Mouse (Mus musculus) layer of hippocampus, postnatal 36 days (tissue): ENCODE measurements around the gene Cpsf4l. TPM values are rescaled to one million over a fixed set of nuclear protein-coding genes. Genes with fewer than 3 reads are reported as not detected.
"Not testable (repeated sequence)": the region's sequence is repeated elsewhere in the genome, so short reads cannot be mapped to it uniquely, and the experiment has no call there.

ENCODE experiments used
- DNase-seq, 2 experiments: peaks; one replicate each; pipeline ENCODE4 v3.0.0; 2022
- total RNA-seq, 2 experiments: library from RNA; stranded (reverse); gene quantifications; 2 replicates each; pipeline ENCODE4 v1.2.3; 2021

Cpsf4l gene
- total RNA-seq, 2 experiments from 2014 or later, result not detected

- no peak for DNase-seq
Observed at GRCm38 (mm10) chr11:113664279-113664678, 45.5 kb downstream of the Cpsf4l start.

- DNase-seq, result no peak
Observed at GRCm38 (mm10) chr11:113661835-113662351, 47.9 kb downstream of the Cpsf4l start.

GRCm38 (mm10) chr11:113660940-113661339, 48.9 kb downstream of the Cpsf4l start:
- no peak for DNase-seq

GRCm38 (mm10) chr11:113660213-113660612, 49.6 kb downstream of the Cpsf4l start:
- DNase-seq, result not testable (repeated sequence)

GRCm38 (mm10) chr11:113658763-113659162, 51.1 kb downstream of the Cpsf4l start:
- no peak for DNase-seq

- DNase-seq, result no peak
Observed at GRCm38 (mm10) chr11:113658319-113658718, 51.5 kb downstream of the Cpsf4l start.

- no peak for DNase-seq
Observed at GRCm38 (mm10) chr11:113657221-113657620, 52.6 kb downstream of the Cpsf4l start.

- DNase-seq, result no peak
Observed at GRCm38 (mm10) chr11:113656511-113656932, 53.3 kb downstream of the Cpsf4l start.

- DNase-seq, result no peak
Observed at GRCm38 (mm10) chr11:113654561-113655270, 55.1 kb downstream of the Cpsf4l start.

- no peak for DNase-seq
Observed at GRCm38 (mm10) chr11:113654105-113654504, 55.7 kb downstream of the Cpsf4l start.

- no peak for DNase-seq
Observed at GRCm38 (mm10) chr11:113652516-113652915, 57.3 kb downstream of the Cpsf4l start.

- DNase-seq, result no peak
Observed at GRCm38 (mm10) chr11:113651907-113652273, 57.9 kb downstream of the Cpsf4l start.

- no peak for DNase-seq
Observed at GRCm38 (mm10) chr11:113651206-113651906, 58.5 kb downstream of the Cpsf4l start.

GRCm38 (mm10) chr11:113649353-113650210, 60.2 kb downstream of the Cpsf4l start, which contains the start of gene Slc39a11:
TSS of gene Slc39a11 (minus strand) at chr11:113650079.
- DNase-seq, result peak; percentile 66

GRCm38 (mm10) chr11:113648690-113649352, 61.0 kb downstream of the Cpsf4l start, which contains the start of gene Cog1:
TSS of gene Cog1 (plus strand) at chr11:113649169.
- DNase-seq, result no peak

Other genes with a start within 250 kb of the Cpsf4l start
- gene Sstr2, start 90.7 kb downstream of the Cpsf4l start, total RNA-seq, result 10 to 100 TPM; 22.6 to 23.8 TPM
- 10 to 100 TPM; 55.0 to 59.6 TPM for gene Cog1, start 60.8 kb downstream of the Cpsf4l start, total RNA-seq
- gene Slc39a11, start 59.9 kb downstream of the Cpsf4l start, total RNA-seq, result 10 to 100 TPM; 19.8 to 20.8 TPM
- 10 to 100 TPM; 26.5 to 26.6 TPM for gene Fam104a, start 25.9 kb downstream of the Cpsf4l start, total RNA-seq
- 10 to 100 TPM; 15.0 to 17.3 TPM for gene D11Wsu47e, start 25.6 kb downstream of the Cpsf4l start, total RNA-seq
- 10 to 100 TPM; 34.5 to 38.0 TPM for gene Cdc42ep4, start 41.9 kb upstream of the Cpsf4l start, total RNA-seq